Mouse (Mus musculus) heart, embryonic 13.5 days (tissue): Measurements from ENCODE around the gene Ubap1l. TPM values are rescaled to one million over a fixed set of nuclear protein-coding genes. Genes with fewer than 3 reads are reported as not detected.

Source experiments
- ATAC-seq: fragments of 200-750 bp; cut with Nextera tagmentation; 2 replicates; pipeline ENCODE4 v1.8.0; 2017; ENCODE audit warnings: moderate TSS enrichment; ENCODE audit not compliant: insufficient number of reproducible peaks, low FRiP score, low TSS enrichment; ENCODE audit errors: extremely low read depth
- H3K27ac ChIP-seq: fragments of 300-500 bp; sonication (generic); replicated peaks from 2 replicates; pipeline ENCODE4 v1.5.1; 2015; ENCODE audit warnings: moderate library complexity, mild to moderate bottlenecking, inconsistent platforms
- H3K27me3 ChIP-seq: fragments of 300-500 bp; sonication (generic); replicated peaks from 2 replicates; pipeline ENCODE4 v1.6.1; 2015; ENCODE audit warnings: mild to moderate bottlenecking, inconsistent platforms
- H3K36me3 ChIP-seq: fragments of 300-500 bp; sonication (generic); 2 replicates; pipeline ENCODE4 v1.6.1; 2015; ENCODE audit warnings: mild to moderate bottlenecking, inconsistent platforms
- H3K4me1 ChIP-seq: fragments of 300-500 bp; sonication (generic); 2 replicates; pipeline ENCODE4 v1.6.1; 2015; ENCODE audit warnings: inconsistent platforms
- H3K4me2 ChIP-seq: fragments of 300-500 bp; sonication (generic); 2 replicates; pipeline ENCODE4 v1.6.1; 2015; ENCODE audit warnings: inconsistent platforms, mild to moderate bottlenecking, moderate library complexity
- H3K4me3 ChIP-seq: fragments of 300-500 bp; sonication (generic); 2 replicates; pipeline ENCODE4 v1.5.1; 2015; ENCODE audit warnings: moderate library complexity, mild to moderate bottlenecking, inconsistent platforms
- H3K9ac ChIP-seq: fragments of 300-500 bp; sonication (generic); 2 replicates; pipeline ENCODE4 v1.6.1; 2015; ENCODE audit warnings: inconsistent platforms, mild to moderate bottlenecking, moderate library complexity
- H3K9me3 ChIP-seq: fragments of 300-500 bp; sonication (generic); 2 replicates; pipeline ENCODE4 v1.6.1; 2016; ENCODE audit warnings: inconsistent platforms
- WGBS: fragments of 180-500 bp; shearing (Covaris S2); methylation state at CpG from one replicate; pipeline ENCODE4 v1.1.7; 2015; ENCODE audit warnings: mixed read lengths; 5-methylcytosine and 5-hydroxymethylcytosine counted together
- polyA plus RNA-seq: library from polyadenylated mRNA; unstranded; fragments of >200 nt; fragmentation: Nextera tagmentation; extraction: Ambion mirVana; gene quantifications from 2 replicates; pipeline ENCODE4 v1.2.1, GENCODE M21; 2015

The Ubap1l gene
- polyA plus RNA-seq, 1 experiment from 2014 or later = not detected

DNA sequence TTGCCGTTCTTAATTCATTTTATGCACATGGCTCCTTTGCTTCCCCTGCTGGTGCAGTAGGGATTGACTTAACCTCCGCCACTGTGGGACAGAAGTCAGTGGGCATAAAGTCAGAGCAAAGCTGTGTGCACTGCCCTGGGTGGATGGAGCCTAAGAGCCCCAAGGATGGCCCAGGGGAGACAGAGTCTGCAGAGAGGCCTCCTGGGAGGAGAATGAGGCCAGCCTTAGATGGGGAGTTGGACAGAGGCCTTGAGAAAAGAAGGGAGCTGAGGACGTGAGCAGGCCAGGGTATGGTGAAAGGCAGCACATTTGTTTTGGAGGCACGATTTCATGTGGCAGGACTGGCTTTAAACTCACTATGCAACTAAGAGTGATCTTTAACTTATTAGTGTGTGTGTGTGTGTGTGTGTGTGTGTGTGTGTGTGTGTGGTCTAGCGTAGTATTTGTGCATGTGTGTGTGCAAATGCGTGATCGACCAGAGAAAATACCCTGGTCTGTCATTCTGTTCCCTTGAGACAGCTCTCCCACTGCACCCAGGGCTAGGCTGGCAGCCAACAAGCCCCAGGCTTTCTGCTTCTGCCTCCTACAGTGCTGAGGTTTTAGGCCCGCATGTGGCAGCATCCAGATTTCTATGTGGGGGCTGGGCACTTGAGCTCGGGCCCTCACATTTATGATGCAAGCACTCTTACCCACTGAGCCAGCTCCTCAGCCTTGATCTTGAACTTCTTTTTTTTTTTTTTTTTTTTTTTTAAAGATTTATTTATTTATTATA is 14.5 kb downstream of the Ubap1l start:
- H3K4me3 ChIP-seq = no peak overlapping the region
- no peak overlapping the region for H3K4me2 ChIP-seq
- H3K4me1 ChIP-seq = peaks cover 9% of the 10 kb centered on the region
- no peaks in the 10 kb centered on the region for H3K9me3 ChIP-seq
- H3K27ac ChIP-seq = no peak overlapping the region
- no peak for ATAC-seq
- WGBS = 80% methylated on average over 9 of the region's 9 CpGs
- H3K27me3 ChIP-seq = no peaks in the 10 kb centered on the region
- peaks cover 25% of the 10 kb centered on the region for H3K36me3 ChIP-seq
- no peak overlapping the region for H3K9ac ChIP-seq

DNA sequence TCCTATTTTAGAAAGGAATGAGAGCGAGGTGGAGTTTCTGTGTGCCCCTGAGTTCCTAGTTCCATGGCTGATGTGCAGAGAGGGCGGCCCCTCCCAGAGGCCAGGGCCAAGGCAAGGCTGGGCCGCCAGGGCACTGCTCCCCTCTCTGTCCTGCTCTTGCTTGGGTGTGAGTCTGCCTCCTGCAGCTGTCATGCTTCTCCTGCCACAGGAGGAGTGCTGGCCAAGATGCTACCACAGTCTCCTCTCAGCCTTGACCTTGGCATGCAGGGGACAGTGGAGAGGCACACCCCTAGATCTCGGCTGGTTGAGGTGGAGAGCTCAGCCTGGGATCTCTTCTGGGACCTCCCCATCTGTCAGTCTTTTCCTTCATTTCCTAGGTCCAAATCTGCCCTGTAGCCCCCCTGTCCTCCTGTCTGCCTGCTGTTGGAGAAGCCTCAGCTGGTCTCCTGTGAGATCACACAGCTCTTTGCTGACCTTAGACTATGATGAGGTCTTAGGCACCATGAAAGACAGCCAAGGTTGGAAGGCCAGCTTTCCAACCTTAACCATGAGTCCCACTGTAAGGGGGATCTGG is 20.3 kb downstream of the Ubap1l start:
- ATAC-seq = no peak
- Histone ChIP-seq H3K27ac (no peak overlapping the region), H3K36me3 (peaks cover 13% of the 10 kb centered on the region; the same call in 1 of the 2 replicates), H3K27me3 (no peaks in the 10 kb centered on the region; the same call in 1 of the 2 replicates), H3K9ac (no peak overlapping the region), H3K9me3 (no peaks in the 10 kb centered on the region), H3K4me3 (no peak overlapping the region), H3K4me2 (no peak overlapping the region), H3K4me1 (peaks cover 16% of the 10 kb centered on the region)
- WGBS = 63% methylated on average over 4 of the region's 4 CpGs

DNA sequence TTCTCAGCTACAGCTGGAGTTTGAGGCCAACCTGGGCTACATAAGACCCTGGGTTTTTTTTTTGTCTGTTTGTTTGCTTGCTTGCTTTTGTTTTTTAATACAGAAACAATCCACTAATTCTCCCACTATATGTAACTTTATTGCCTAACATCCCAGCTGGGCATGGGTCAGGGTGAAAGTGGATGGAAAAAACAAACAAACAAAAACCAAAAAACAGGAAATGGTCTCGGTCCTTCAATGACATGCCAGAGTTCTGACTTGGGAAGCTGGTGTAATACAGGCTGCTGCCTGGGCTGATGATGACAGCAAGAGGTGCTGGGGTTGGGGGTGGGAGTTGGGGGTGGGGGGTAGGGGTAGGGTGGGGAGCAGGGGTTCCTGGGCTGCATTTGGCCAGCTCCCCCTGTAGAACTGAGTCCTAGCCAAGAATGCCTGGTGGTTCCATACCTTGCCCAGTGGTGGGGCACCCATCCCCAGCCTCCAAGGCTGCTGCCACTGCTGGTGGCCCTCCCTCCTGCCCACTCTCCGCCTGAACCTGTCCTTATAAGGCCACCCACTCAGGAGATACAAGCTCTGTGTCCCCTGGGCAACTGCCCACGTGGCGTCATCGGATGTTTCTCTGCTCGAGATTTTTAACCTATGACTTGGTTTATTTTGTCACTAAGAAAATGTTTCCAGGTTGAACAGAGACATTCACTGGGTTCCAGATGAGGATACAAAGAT is 21.4 kb downstream of the Ubap1l start:
- Histone ChIP-seq H3K9ac (no peak overlapping the region), H3K4me1 (peaks cover 16% of the 10 kb centered on the region), H3K9me3 (no peaks in the 10 kb centered on the region), H3K27ac (no peak overlapping the region), H3K4me3 (no peak overlapping the region), H3K36me3 (peaks cover 7% of the 10 kb centered on the region; the same call in 1 of the 2 replicates), H3K27me3 (no peaks in the 10 kb centered on the region; the same call in 1 of the 2 replicates), H3K4me2 (no peak overlapping the region)
- WGBS = 58% methylated on average over 6 of the region's 6 CpGs
- ATAC-seq = no peak

DNA sequence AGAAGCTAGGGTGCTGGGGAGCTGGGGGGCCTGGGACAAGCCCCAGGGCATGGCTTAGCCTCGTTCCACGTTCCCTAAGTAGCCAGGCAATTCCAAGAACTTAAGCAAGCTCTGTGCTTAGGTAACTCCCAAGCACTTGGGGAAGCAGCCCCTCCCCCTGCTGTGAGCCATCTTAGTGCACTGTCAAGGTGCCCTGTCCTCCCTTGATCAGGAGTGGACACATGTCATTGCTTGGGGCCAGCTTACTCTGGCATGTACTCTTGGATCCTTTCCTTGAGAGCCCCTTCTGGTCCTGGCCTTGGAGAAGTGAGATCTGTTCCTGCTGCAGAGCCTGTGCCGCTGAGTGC is 21.9 kb downstream of the Ubap1l start:
- no peak overlapping the region for H3K9ac ChIP-seq
- no peak overlapping the region for H3K27ac ChIP-seq
- no peak overlapping the region for H3K4me3 ChIP-seq
- no peaks in the 10 kb centered on the region for H3K9me3 ChIP-seq
- 58% methylated on average over 3 of the region's 3 CpGs for WGBS
- no peak for ATAC-seq
- peaks cover 16% of the 10 kb centered on the region for H3K4me1 ChIP-seq
- peaks cover 1% of the 10 kb centered on the region; the same call in 1 of the 2 replicates for H3K36me3 ChIP-seq
- H3K4me2 ChIP-seq = no peak overlapping the region
- H3K27me3 ChIP-seq = no peaks in the 10 kb centered on the region; the same call in 1 of the 2 replicates

DNA sequence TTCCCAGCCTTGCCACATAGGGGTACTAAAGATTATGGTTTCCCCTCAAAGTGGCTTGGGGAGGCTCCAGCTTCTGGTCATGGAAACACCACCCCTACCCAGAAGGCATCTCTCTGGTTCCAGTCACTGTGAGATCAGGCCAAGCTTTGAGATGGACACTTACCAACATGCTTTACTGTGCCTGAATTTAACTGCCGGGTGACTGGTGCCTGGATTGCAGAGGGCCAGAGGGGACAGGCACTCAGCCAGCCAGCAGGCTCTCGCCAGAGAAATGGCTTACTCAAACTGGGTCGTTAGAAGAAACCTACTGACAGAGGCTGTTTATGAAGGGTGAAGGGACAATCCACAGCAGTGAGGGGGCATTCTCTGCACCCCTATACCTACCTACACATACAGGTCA is 23.4 kb downstream of the Ubap1l start:
- no peaks in the 10 kb centered on the region for H3K9me3 ChIP-seq
- no peaks in the 10 kb centered on the region for H3K36me3 ChIP-seq
- H3K27me3 ChIP-seq = peaks cover 7% of the 10 kb centered on the region
- no peak for ATAC-seq
- no peak overlapping the region for H3K4me3 ChIP-seq
- WGBS = 38% methylated on average over 3 of the region's 3 CpGs
- H3K4me1 ChIP-seq = peaks cover 16% of the 10 kb centered on the region
- no peak overlapping the region for H3K27ac ChIP-seq
- no peak overlapping the region for H3K4me2 ChIP-seq
- H3K9ac ChIP-seq = 0 out of 2 replicates have a peak overlapping the region, but pooled peaks have one; percentile 37

GRCm38 (mm10) chr9:65386373-65387140 is 25.7 kb downstream of the Ubap1l start:
- Histone ChIP-seq H3K27me3 (peaks cover 30% of the 10 kb centered on the region), H3K36me3 (no peaks in the 10 kb centered on the region), H3K27ac (no peak overlapping the region), H3K9ac (no peak overlapping the region), H3K4me2 (no peak overlapping the region), H3K4me1 (peaks cover 14% of the 10 kb centered on the region), H3K9me3 (no peaks in the 10 kb centered on the region), H3K4me3 (no peak overlapping the region)
- WGBS = 37% methylated on average over 8 of the region's 8 CpGs
- no peak for ATAC-seq

- ATAC-seq = no peak
- Histone ChIP-seq H3K4me2 (peak overlapping the region; percentile 77), H3K4me1 (peaks cover 22% of the 10 kb centered on the region), H3K4me3 (peak overlapping the region; percentile 56), H3K9ac (peak overlapping the region; percentile 75), H3K27ac (no peak overlapping the region), H3K27me3 (peaks cover 43% of the 10 kb centered on the region), H3K9me3 (no peaks in the 10 kb centered on the region), H3K36me3 (no peaks in the 10 kb centered on the region)
- WGBS = 14% methylated on average over 96 of the region's 96 CpGs
Observed at GRCm38 (mm10) chr9:65390752-65391612, 30.1 kb downstream of the Ubap1l start.

DNA sequence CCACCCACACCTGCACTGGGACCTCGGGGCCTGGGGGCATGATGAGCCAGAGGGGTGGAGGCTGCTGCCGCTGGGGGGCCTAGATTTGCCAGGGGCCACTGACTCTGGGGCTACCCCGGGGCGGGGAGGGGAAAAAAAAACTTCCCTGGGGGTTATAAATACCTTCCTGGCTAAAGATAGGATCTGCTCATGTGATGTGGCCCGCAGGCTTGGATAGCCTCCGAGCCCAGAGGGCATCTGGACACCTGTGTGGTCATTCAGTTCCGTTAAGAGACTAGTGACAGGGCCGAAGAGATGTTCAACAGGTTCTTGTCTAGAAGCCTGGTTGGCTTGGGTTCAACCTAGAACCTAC is 30.7 kb downstream of the Ubap1l start, which contains the start of gene Kbtbd13:
Gene Kbtbd13, minus strand, starts transcription at position 40 of the 352 bp plus-strand sequence.
- WGBS = 23% methylated on average over 8 of the region's 8 CpGs
- ATAC-seq = no peak
- no peak within 1 kb of the TSS for H3K27ac ChIP-seq

DNA sequence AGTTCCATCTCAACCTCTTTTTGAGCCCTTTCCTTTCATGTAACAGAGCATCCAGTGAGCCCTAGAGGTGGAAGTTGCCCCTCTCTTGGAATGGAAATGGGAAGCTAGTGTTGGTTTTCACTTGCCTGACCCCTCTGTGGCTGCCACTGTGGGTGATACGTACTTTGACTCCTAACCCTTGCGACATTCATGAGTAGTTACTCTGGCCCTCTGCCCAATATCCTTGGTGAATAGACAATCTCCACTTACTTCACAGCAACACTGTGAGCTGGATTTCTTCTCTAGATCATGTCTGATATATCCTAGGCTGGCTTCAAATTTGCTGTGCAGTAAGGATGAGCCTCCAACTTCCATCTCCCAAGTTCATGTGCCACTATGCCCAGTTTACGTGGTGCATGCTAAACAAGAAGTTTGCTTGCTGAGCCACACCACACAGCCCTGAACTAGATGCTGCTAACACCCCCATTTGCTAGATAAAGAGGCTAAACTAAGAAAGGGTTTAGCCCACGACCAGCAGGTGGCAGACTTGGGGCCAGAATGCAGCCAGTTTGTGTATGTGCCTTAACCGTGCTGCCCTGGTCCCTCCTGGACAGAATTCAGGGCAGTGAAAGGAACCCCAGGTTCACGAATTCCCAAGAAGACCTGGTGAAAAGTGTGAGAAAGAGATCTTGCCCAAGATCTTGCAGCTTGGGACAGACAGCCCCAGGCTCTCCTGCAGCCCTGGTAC is 32.0 kb downstream of the Ubap1l start:
- peaks cover 47% of the 10 kb centered on the region for H3K27me3 ChIP-seq
- no peaks in the 10 kb centered on the region for H3K9me3 ChIP-seq
- H3K4me2 ChIP-seq = no peak overlapping the region
- no peak overlapping the region for H3K9ac ChIP-seq
- no peak for ATAC-seq
- peaks cover 22% of the 10 kb centered on the region for H3K4me1 ChIP-seq
- H3K4me3 ChIP-seq = no peak overlapping the region
- no peaks in the 10 kb centered on the region for H3K36me3 ChIP-seq
- H3K27ac ChIP-seq = no peak overlapping the region
- WGBS = 22% methylated on average over 6 of the region's 6 CpGs

More for the DNA sequence above, 30.7 kb downstream of the Ubap1l start, which contains the start of gene Kbtbd13:
- Histone ChIP-seq H3K9ac (peak within 1 kb of the TSS; percentile 75), H3K9me3 (no peaks in the 10 kb centered on the region), H3K4me1 (peaks cover 22% of the 10 kb centered on the region), H3K4me2 (peak within 1 kb of the TSS; percentile 77), H3K27me3 (peaks cover 43% of the 10 kb centered on the region), H3K4me3 (peak within 1 kb of the TSS; percentile 56), H3K36me3 (no peaks in the 10 kb centered on the region)

DNA sequence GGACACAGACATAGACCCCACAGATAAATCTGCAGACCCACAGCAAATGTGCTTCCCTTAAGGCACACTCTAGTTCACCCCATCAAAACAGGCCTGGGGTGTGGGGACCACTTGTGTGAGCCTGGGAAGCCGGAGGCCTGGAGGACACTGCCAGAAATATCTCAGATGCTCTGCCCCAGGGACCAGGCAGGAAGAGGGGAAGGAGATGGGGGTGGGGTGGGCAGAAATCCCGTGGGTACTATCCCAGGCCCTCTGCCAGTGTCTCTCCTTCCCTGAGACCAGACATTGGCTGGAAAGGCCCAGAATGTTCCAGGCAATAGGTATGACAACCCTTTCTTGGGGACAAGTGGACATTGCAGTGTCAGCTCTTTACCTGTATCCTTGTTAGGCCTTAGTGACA is 32.8 kb downstream of the Ubap1l start:
- no peak for ATAC-seq
- H3K27me3 ChIP-seq = peaks cover 48% of the 10 kb centered on the region
- H3K9ac ChIP-seq = no peak overlapping the region
- no peak overlapping the region for H3K4me3 ChIP-seq
- H3K4me2 ChIP-seq = no peak overlapping the region
- H3K27ac ChIP-seq = no peak overlapping the region
- peaks cover 23% of the 10 kb centered on the region for H3K4me1 ChIP-seq
- H3K9me3 ChIP-seq = no peaks in the 10 kb centered on the region
- WGBS = 29% methylated on average over 2 of the region's 2 CpGs
- H3K36me3 ChIP-seq = no peaks in the 10 kb centered on the region
